Mouse (Mus musculus): Measurements from ENCODE around the gene Sds.
A peak's percentile ranks its signal among the peaks of the same experiment; 100 is the strongest.

Sds gene

GRCm38 (mm10) chr5:120516221-120516984 is 40.1 kb downstream of the Sds start:
- DNase-seq (ENCODE audit: low spot score): peak; percentile 73

- DNase-seq (ENCODE audit: low spot score): peak; percentile 84
Measured at GRCm38 (mm10) chr5:120517552-120517951, 41.2 kb downstream of the Sds start.

GRCm38 (mm10) chr5:120522649-120523048 is 46.3 kb downstream of the Sds start:
- DNase-seq (ENCODE audit: low spot score): peak; percentile 53

GRCm38 (mm10) chr5:120524736-120525135 is 48.4 kb downstream of the Sds start:
- DNase-seq (ENCODE audit: low spot score): no peak

GRCm38 (mm10) chr5:120525737-120526136 is 49.4 kb downstream of the Sds start:
- DNase-seq (ENCODE audit: low spot score): no peak

GRCm38 (mm10) chr5:120526311-120526710 is 50.0 kb downstream of the Sds start:
- no peak for DNase-seq (ENCODE audit: low spot score)

- DNase-seq (ENCODE audit: low spot score): no peak
Measured at GRCm38 (mm10) chr5:120527296-120527964, 51.1 kb downstream of the Sds start.

- no peak for DNase-seq (ENCODE audit: low spot score)
Measured at GRCm38 (mm10) chr5:120531631-120532030, 55.3 kb downstream of the Sds start.
